Mouse (Mus musculus): ENCODE measurements at regions not wholly inside any gene's neighbourhood (a gene's known extent, or its start where the extent isn't known, plus 50 kb on each side); places are given as distances from the start of the nearest gene placed in this dataset.

- ATAC-seq (no peak), DNase-seq (no peak)
- Histone ChIP-seq H3K27ac (ENCODE audit: low read depth) (no peak overlapping the region), H3K4me1 (ENCODE audit: insufficient read depth) (peaks cover 14% of the 10 kb centered on the region), H3K36me3 (replicated peaks; ENCODE audit: insufficient read depth, low read length) (no peaks in the 10 kb centered on the region), H3K27me3 (ENCODE audit: insufficient read depth, low read length) (no peaks in the 10 kb centered on the region), H3K9ac (replicated peaks) (no peak overlapping the region), H3K4me3 (ENCODE audit: low read depth, low read length) (no peak overlapping the region), H3K9me3 (ENCODE audit: low read length) (no peaks in the 10 kb centered on the region), H3K4me2 (ENCODE audit: low read depth, low read length) (no peak overlapping the region)
- WGBS (ENCODE audit: insufficient replicate concordance), result 91% methylated on average over 7 of the region's 7 CpGs
- TF ChIP-seq EP300 (IDR thresholded peaks at IDR 0.05; ENCODE audit: low read depth) (no peak), CTCF (IDR thresholded peaks at IDR 0.05; ENCODE audit: low read depth) (no peak)
Measured at GRCm38 (mm10) chr12:12567058-12567733, 305.3 kb downstream of the Fam49a start.

- TF ChIP-seq CTCF (IDR thresholded peaks at IDR 0.05; ENCODE audit: low read depth) (no peak), EP300 (IDR thresholded peaks at IDR 0.05; ENCODE audit: low read depth) (no peak)
- Histone ChIP-seq H3K9ac (replicated peaks) (no peak overlapping the region), H3K4me2 (ENCODE audit: low read depth, low read length) (no peak overlapping the region), H3K4me1 (ENCODE audit: insufficient read depth) (no peaks in the 10 kb centered on the region), H3K36me3 (replicated peaks; ENCODE audit: insufficient read depth, low read length) (no peaks in the 10 kb centered on the region), H3K27ac (ENCODE audit: low read depth) (no peak overlapping the region), H3K9me3 (ENCODE audit: low read length) (no peaks in the 10 kb centered on the region), H3K4me3 (ENCODE audit: low read depth, low read length) (no peak overlapping the region), H3K27me3 (ENCODE audit: insufficient read depth, low read length) (no peaks in the 10 kb centered on the region)
- DNase-seq (no peak), ATAC-seq (no peak)
- 78% methylated on average over 1 of the region's 1 CpGs for WGBS (ENCODE audit: insufficient replicate concordance)
Measured at GRCm38 (mm10) chr12:12562267-12562666, 300.3 kb downstream of the Fam49a start.

- no peak overlapping the region for H3K27ac ChIP-seq (ENCODE audit: low read depth)
- H3K9ac ChIP-seq (replicated peaks), result no peak overlapping the region
- H3K4me2 ChIP-seq (ENCODE audit: low read depth, low read length), result no peak overlapping the region
- WGBS (ENCODE audit: insufficient replicate concordance), result 46% methylated on average over 5 of the region's 5 CpGs
- ATAC-seq, result no peak
- TF ChIP-seq CTCF (IDR thresholded peaks at IDR 0.05; ENCODE audit: low read depth) (no peak), EP300 (IDR thresholded peaks at IDR 0.05; ENCODE audit: low read depth) (no peak)
- no peak for DNase-seq
- H3K9me3 ChIP-seq (ENCODE audit: low read length), result no peaks in the 10 kb centered on the region
- no peak overlapping the region for H3K4me3 ChIP-seq (ENCODE audit: low read depth, low read length)
- H3K4me1 ChIP-seq (ENCODE audit: insufficient read depth), result no peaks in the 10 kb centered on the region
- H3K27me3 ChIP-seq (ENCODE audit: insufficient read depth, low read length), result no peaks in the 10 kb centered on the region
- H3K36me3 ChIP-seq (replicated peaks; ENCODE audit: insufficient read depth, low read length), result no peaks in the 10 kb centered on the region
Measured at GRCm38 (mm10) chr12:12551818-12552217, 289.9 kb downstream of the Fam49a start.

GRCm38 (mm10) chr12:12549649-12550048 is 287.7 kb downstream of the Fam49a start:
- ATAC-seq, result no peak
- DNase-seq, result no peak
- WGBS (ENCODE audit: insufficient replicate concordance), result 86% methylated on average over 3 of the region's 3 CpGs
- H3K4me3 ChIP-seq (ENCODE audit: low read depth, low read length), result no peak overlapping the region
- no peaks in the 10 kb centered on the region for H3K9me3 ChIP-seq (ENCODE audit: low read length)
- no peaks in the 10 kb centered on the region for H3K27me3 ChIP-seq (ENCODE audit: insufficient read depth, low read length)
- no peak overlapping the region for H3K27ac ChIP-seq (ENCODE audit: low read depth)
- TF ChIP-seq EP300 (IDR thresholded peaks at IDR 0.05; ENCODE audit: low read depth), result no peak
- no peak overlapping the region for H3K4me2 ChIP-seq (ENCODE audit: low read depth, low read length)
- H3K9ac ChIP-seq (replicated peaks), result no peak overlapping the region
- no peaks in the 10 kb centered on the region for H3K4me1 ChIP-seq (ENCODE audit: insufficient read depth)
- H3K36me3 ChIP-seq (replicated peaks; ENCODE audit: insufficient read depth, low read length), result no peaks in the 10 kb centered on the region

- Histone ChIP-seq H3K27me3 (ENCODE audit: insufficient read depth, low read length) (0 out of 2 replicates have a peak, but pooled peaks cover 5% of the 10 kb centered on the region), H3K4me3 (ENCODE audit: low read depth, low read length) (no peak overlapping the region), H3K4me1 (ENCODE audit: insufficient read depth) (no peaks in the 10 kb centered on the region), H3K9me3 (ENCODE audit: low read length) (no peaks in the 10 kb centered on the region), H3K4me2 (ENCODE audit: low read depth, low read length) (no peak overlapping the region), H3K27ac (ENCODE audit: low read depth) (no peak overlapping the region), H3K36me3 (replicated peaks; ENCODE audit: insufficient read depth, low read length) (no peaks in the 10 kb centered on the region), H3K9ac (replicated peaks) (no peak overlapping the region)
- no peak for ATAC-seq
- TF ChIP-seq EP300 (IDR thresholded peaks at IDR 0.05; ENCODE audit: low read depth) (no peak), CTCF (IDR thresholded peaks at IDR 0.05; ENCODE audit: low read depth) (no peak)
- 71% methylated on average over 2 of the region's 2 CpGs for WGBS (ENCODE audit: insufficient replicate concordance)
- no peak for DNase-seq
Measured at GRCm38 (mm10) chr12:12548688-12549087, 286.7 kb downstream of the Fam49a start.

- no peak for ATAC-seq
- H3K27ac ChIP-seq (ENCODE audit: low read depth), result no peak overlapping the region
- WGBS (ENCODE audit: insufficient replicate concordance), result 47% methylated on average over 1 of the region's 1 CpGs
- H3K4me1 ChIP-seq (ENCODE audit: insufficient read depth), result no peaks in the 10 kb centered on the region
- TF ChIP-seq EP300 (IDR thresholded peaks at IDR 0.05; ENCODE audit: low read depth) (no peak), CTCF (IDR thresholded peaks at IDR 0.05; ENCODE audit: low read depth) (no peak)
- H3K9me3 ChIP-seq (ENCODE audit: low read length), result no peaks in the 10 kb centered on the region
- no peak overlapping the region for H3K4me3 ChIP-seq (ENCODE audit: low read depth, low read length)
- H3K36me3 ChIP-seq (replicated peaks; ENCODE audit: insufficient read depth, low read length), result no peaks in the 10 kb centered on the region
- H3K9ac ChIP-seq (replicated peaks), result no peak overlapping the region
- H3K4me2 ChIP-seq (ENCODE audit: low read depth, low read length), result no peak overlapping the region
- no peak for DNase-seq
- 0 out of 2 replicates have a peak, but pooled peaks cover 5% of the 10 kb centered on the region for H3K27me3 ChIP-seq (ENCODE audit: insufficient read depth, low read length)
Measured at GRCm38 (mm10) chr12:12547477-12547876, 285.5 kb downstream of the Fam49a start.

Measured in liver, postnatal 0 days (tissue).